Mouse (Mus musculus): ENCODE measurements around the gene Aff1. TPM values are rescaled to one million over a fixed set of nuclear protein-coding genes. Genes with fewer than 3 reads are reported as not detected.

Gene Aff1
- polyA plus RNA-seq, 1 experiment from 2014 or later, result 12.1 TPM

- 41% methylated on average over 4 of the region's 4 CpGs for WGBS (ENCODE audit: insufficient replicate concordance)
- Histone ChIP-seq H3K9ac (ENCODE audit: low read depth, low read length) (no peak overlapping the region), H3K4me1 (ENCODE audit: control insufficient read depth, insufficient read depth, low read length) (no peaks in the 10 kb centered on the region), H3K4me2 (no peak overlapping the region), H3K4me3 (ENCODE audit: low read depth, low read length) (no peak overlapping the region), H3K9me3 (replicated peaks; ENCODE audit: control insufficient read depth, low read length) (no peaks in the 10 kb centered on the region), H3K36me3 (ENCODE audit: control insufficient read depth, insufficient read depth, low read length) (no peaks in the 10 kb centered on the region), H3K27me3 (ENCODE audit: control insufficient read depth, insufficient read depth, low read length) (peaks cover under 1% of the 10 kb centered on the region; the same call in 1 of the 2 replicates), H3K27ac (ENCODE audit: low read depth, low read length) (no peak overlapping the region)
- ATAC-seq (replicated peaks; ENCODE audit: insufficient number of reproducible peaks, low FRiP score, low TSS enrichment), result no peak
Measured at GRCm38 (mm10) chr5:103699537-103699936, 7.4 kb downstream of the Aff1 start.

GRCm38 (mm10) chr5:103700661-103701060 is 8.5 kb downstream of the Aff1 start:
- WGBS (ENCODE audit: insufficient replicate concordance), result 84% methylated on average over 2 of the region's 2 CpGs

GRCm38 (mm10) chr5:103701466-103701865 is 9.3 kb downstream of the Aff1 start:
- no peak overlapping the region for H3K4me2 ChIP-seq
- no peaks in the 10 kb centered on the region; the same call in 1 of the 2 replicates for H3K9me3 ChIP-seq (replicated peaks; ENCODE audit: control insufficient read depth, low read length)
- ATAC-seq (replicated peaks; ENCODE audit: insufficient number of reproducible peaks, low FRiP score, low TSS enrichment), result no peak
- WGBS (ENCODE audit: insufficient replicate concordance), result 71% methylated on average over 3 of the region's 3 CpGs
- no peaks in the 10 kb centered on the region for H3K36me3 ChIP-seq (ENCODE audit: control insufficient read depth, insufficient read depth, low read length)
- no peak overlapping the region for H3K27ac ChIP-seq (ENCODE audit: low read depth, low read length)
- H3K4me3 ChIP-seq (ENCODE audit: low read depth, low read length), result no peak overlapping the region
- H3K27me3 ChIP-seq (ENCODE audit: control insufficient read depth, insufficient read depth, low read length), result no peaks in the 10 kb centered on the region
- H3K4me1 ChIP-seq (ENCODE audit: control insufficient read depth, insufficient read depth, low read length), result no peaks in the 10 kb centered on the region
- no peak overlapping the region for H3K9ac ChIP-seq (ENCODE audit: low read depth, low read length)

More at GRCm38 (mm10) chr5:103700661-103701060, 8.5 kb downstream of the Aff1 start:
- no peak overlapping the region for H3K9ac ChIP-seq (ENCODE audit: low read depth, low read length)
- H3K27me3 ChIP-seq (ENCODE audit: control insufficient read depth, insufficient read depth, low read length), result no peaks in the 10 kb centered on the region
- H3K4me1 ChIP-seq (ENCODE audit: control insufficient read depth, insufficient read depth, low read length), result no peaks in the 10 kb centered on the region
- H3K27ac ChIP-seq (ENCODE audit: low read depth, low read length), result no peak overlapping the region
- no peak for ATAC-seq (replicated peaks; ENCODE audit: insufficient number of reproducible peaks, low FRiP score, low TSS enrichment)
- H3K4me3 ChIP-seq (ENCODE audit: low read depth, low read length), result no peak overlapping the region
- no peak overlapping the region for H3K4me2 ChIP-seq
- H3K36me3 ChIP-seq (ENCODE audit: control insufficient read depth, insufficient read depth, low read length), result no peaks in the 10 kb centered on the region
- H3K9me3 ChIP-seq (replicated peaks; ENCODE audit: control insufficient read depth, low read length), result no peaks in the 10 kb centered on the region

- H3K9ac ChIP-seq (ENCODE audit: low read depth, low read length), result no peak overlapping the region
- no peaks in the 10 kb centered on the region for H3K36me3 ChIP-seq (ENCODE audit: control insufficient read depth, insufficient read depth, low read length)
- H3K9me3 ChIP-seq (replicated peaks; ENCODE audit: control insufficient read depth, low read length), result no peaks in the 10 kb centered on the region; the same call in 1 of the 2 replicates
- ATAC-seq (replicated peaks; ENCODE audit: insufficient number of reproducible peaks, low FRiP score, low TSS enrichment), result no peak
- no peaks in the 10 kb centered on the region for H3K27me3 ChIP-seq (ENCODE audit: control insufficient read depth, insufficient read depth, low read length)
- 70% methylated on average over 6 of the region's 6 CpGs for WGBS (ENCODE audit: insufficient replicate concordance)
- H3K4me1 ChIP-seq (ENCODE audit: control insufficient read depth, insufficient read depth, low read length), result no peaks in the 10 kb centered on the region
- no peak overlapping the region for H3K27ac ChIP-seq (ENCODE audit: low read depth, low read length)
- no peak overlapping the region for H3K4me3 ChIP-seq (ENCODE audit: low read depth, low read length)
- no peak overlapping the region for H3K4me2 ChIP-seq
Measured at GRCm38 (mm10) chr5:103702527-103702926, 10.4 kb downstream of the Aff1 start.

- WGBS (ENCODE audit: insufficient replicate concordance), result 88% methylated on average over 4 of the region's 4 CpGs
- Histone ChIP-seq H3K4me1 (ENCODE audit: control insufficient read depth, insufficient read depth, low read length) (no peaks in the 10 kb centered on the region), H3K9me3 (replicated peaks; ENCODE audit: control insufficient read depth, low read length) (no peaks in the 10 kb centered on the region; the same call in 1 of the 2 replicates), H3K9ac (ENCODE audit: low read depth, low read length) (no peak overlapping the region), H3K4me2 (no peak overlapping the region), H3K36me3 (ENCODE audit: control insufficient read depth, insufficient read depth, low read length) (no peaks in the 10 kb centered on the region), H3K4me3 (ENCODE audit: low read depth, low read length) (no peak overlapping the region), H3K27ac (ENCODE audit: low read depth, low read length) (no peak overlapping the region), H3K27me3 (ENCODE audit: control insufficient read depth, insufficient read depth, low read length) (no peaks in the 10 kb centered on the region)
- ATAC-seq (replicated peaks; ENCODE audit: insufficient number of reproducible peaks, low FRiP score, low TSS enrichment), result no peak
Measured at GRCm38 (mm10) chr5:103705331-103705730, 13.2 kb downstream of the Aff1 start.

- Histone ChIP-seq H3K27me3 (ENCODE audit: control insufficient read depth, insufficient read depth, low read length) (no peaks in the 10 kb centered on the region), H3K4me2 (no peak overlapping the region), H3K4me1 (ENCODE audit: control insufficient read depth, insufficient read depth, low read length) (no peaks in the 10 kb centered on the region), H3K9me3 (replicated peaks; ENCODE audit: control insufficient read depth, low read length) (no peaks in the 10 kb centered on the region; the same call in 1 of the 2 replicates), H3K4me3 (ENCODE audit: low read depth, low read length) (no peak overlapping the region), H3K36me3 (ENCODE audit: control insufficient read depth, insufficient read depth, low read length) (no peaks in the 10 kb centered on the region), H3K9ac (ENCODE audit: low read depth, low read length) (no peak overlapping the region), H3K27ac (ENCODE audit: low read depth, low read length) (no peak overlapping the region)
- 70% methylated on average over 1 of the region's 1 CpGs for WGBS (ENCODE audit: insufficient replicate concordance)
- ATAC-seq (replicated peaks; ENCODE audit: insufficient number of reproducible peaks, low FRiP score, low TSS enrichment), result no peak
Measured at GRCm38 (mm10) chr5:103705874-103706273, 13.7 kb downstream of the Aff1 start.

GRCm38 (mm10) chr5:103709044-103709443 is 16.9 kb downstream of the Aff1 start:
- WGBS (ENCODE audit: insufficient replicate concordance), result 74% methylated on average over 3 of the region's 3 CpGs

GRCm38 (mm10) chr5:103711886-103712285 is 19.7 kb downstream of the Aff1 start:
- no peaks in the 10 kb centered on the region for H3K9me3 ChIP-seq (replicated peaks; ENCODE audit: control insufficient read depth, low read length)
- no peak overlapping the region for H3K9ac ChIP-seq (ENCODE audit: low read depth, low read length)
- H3K4me2 ChIP-seq, result no peak overlapping the region
- H3K4me3 ChIP-seq (ENCODE audit: low read depth, low read length), result no peak overlapping the region
- no peak for ATAC-seq (replicated peaks; ENCODE audit: insufficient number of reproducible peaks, low FRiP score, low TSS enrichment)
- H3K36me3 ChIP-seq (ENCODE audit: control insufficient read depth, insufficient read depth, low read length), result no peaks in the 10 kb centered on the region
- no peak overlapping the region for H3K27ac ChIP-seq (ENCODE audit: low read depth, low read length)
- 61% methylated on average over 2 of the region's 2 CpGs for WGBS (ENCODE audit: insufficient replicate concordance)
- no peaks in the 10 kb centered on the region for H3K4me1 ChIP-seq (ENCODE audit: control insufficient read depth, insufficient read depth, low read length)
- no peaks in the 10 kb centered on the region for H3K27me3 ChIP-seq (ENCODE audit: control insufficient read depth, insufficient read depth, low read length)

More at GRCm38 (mm10) chr5:103709044-103709443, 16.9 kb downstream of the Aff1 start:
- Histone ChIP-seq H3K4me2 (no peak overlapping the region), H3K27me3 (ENCODE audit: control insufficient read depth, insufficient read depth, low read length) (no peaks in the 10 kb centered on the region), H3K4me3 (ENCODE audit: low read depth, low read length) (no peak overlapping the region), H3K9ac (ENCODE audit: low read depth, low read length) (no peak overlapping the region), H3K27ac (ENCODE audit: low read depth, low read length) (no peak overlapping the region), H3K36me3 (ENCODE audit: control insufficient read depth, insufficient read depth, low read length) (no peaks in the 10 kb centered on the region), H3K4me1 (ENCODE audit: control insufficient read depth, insufficient read depth, low read length) (no peaks in the 10 kb centered on the region), H3K9me3 (replicated peaks; ENCODE audit: control insufficient read depth, low read length) (no peaks in the 10 kb centered on the region; the same call in 1 of the 2 replicates)
- ATAC-seq (replicated peaks; ENCODE audit: insufficient number of reproducible peaks, low FRiP score, low TSS enrichment), result peak; percentile 83; the same call in 1 of the 2 replicates

- H3K4me2 ChIP-seq, result no peak overlapping the region
- H3K27me3 ChIP-seq (ENCODE audit: control insufficient read depth, insufficient read depth, low read length), result no peaks in the 10 kb centered on the region
- H3K4me3 ChIP-seq (ENCODE audit: low read depth, low read length), result no peak overlapping the region
- no peaks in the 10 kb centered on the region for H3K4me1 ChIP-seq (ENCODE audit: control insufficient read depth, insufficient read depth, low read length)
- no peak overlapping the region for H3K9ac ChIP-seq (ENCODE audit: low read depth, low read length)
- no peaks in the 10 kb centered on the region for H3K36me3 ChIP-seq (ENCODE audit: control insufficient read depth, insufficient read depth, low read length)
- 58% methylated on average over 2 of the region's 2 CpGs for WGBS (ENCODE audit: insufficient replicate concordance)
- no peaks in the 10 kb centered on the region for H3K9me3 ChIP-seq (replicated peaks; ENCODE audit: control insufficient read depth, low read length)
- no peak for ATAC-seq (replicated peaks; ENCODE audit: insufficient number of reproducible peaks, low FRiP score, low TSS enrichment)
- H3K27ac ChIP-seq (ENCODE audit: low read depth, low read length), result no peak overlapping the region
Measured at GRCm38 (mm10) chr5:103713422-103713821, 21.2 kb downstream of the Aff1 start.
